Mouse (Mus musculus): ENCODE measurements around the gene Spock2.

DNA sequence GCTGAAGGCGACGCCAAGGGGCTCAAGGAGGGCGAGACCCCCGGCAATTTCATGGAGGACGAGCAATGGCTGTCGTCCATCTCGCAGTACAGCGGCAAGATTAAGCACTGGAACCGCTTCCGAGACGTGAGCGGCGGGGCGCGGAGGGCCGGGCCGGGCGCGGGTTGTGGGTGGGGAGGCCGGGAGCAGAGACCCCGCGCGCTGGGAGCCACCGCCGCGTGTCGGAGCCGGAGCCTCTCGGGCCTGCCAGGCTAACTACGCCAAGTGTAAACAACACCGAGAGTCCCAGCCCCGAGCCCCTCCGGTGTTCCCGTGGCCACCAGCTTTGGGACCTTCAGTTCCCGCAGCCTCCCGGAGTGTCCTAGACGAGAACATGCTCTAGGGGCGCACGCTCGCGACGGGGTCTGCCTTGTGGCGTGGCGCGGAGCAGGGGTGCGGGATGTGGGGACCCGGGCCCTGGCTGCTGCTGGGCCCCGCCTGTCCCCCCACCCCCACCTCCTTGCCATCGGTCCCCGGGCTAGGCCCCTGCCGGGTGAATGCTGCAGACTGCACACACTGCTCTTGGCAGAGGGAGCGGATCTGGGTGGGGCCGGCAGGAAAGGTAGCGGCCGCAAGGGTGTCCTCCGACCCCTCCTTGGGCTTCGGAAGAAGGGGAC is 640 bp downstream of the Spock2 start:
- peak; percentile 53 for TF ChIP-seq CTCF (IDR thresholded peaks at IDR 0.05; ENCODE audit: low read depth)
- no peak for TF ChIP-seq EP300 (optimal IDR thresholded peaks at IDR 0.05)

All from stomach, postnatal 0 days (tissue).